Mouse (Mus musculus) layer of hippocampus, adult 18-20 months (tissue): Measurements from ENCODE around the gene Cox4i2. TPM values are rescaled to one million over a fixed set of nuclear protein-coding genes. Genes with fewer than 3 reads are reported as not detected.
A peak's percentile ranks its signal among the peaks of the same experiment; 100 is the strongest.

ENCODE experiments used
- DNase-seq, 2 experiments: peaks; one replicate each; pipeline ENCODE4 v3.0.0; 2022; ENCODE audit warnings: low spot score in 2 of 2
- long read RNA-seq: library from polyadenylated mRNA; stranded (forward); transcript quantifications from one replicate; pipeline ENCODE4 v2.0.0, GENCODE M21; 2021
- total RNA-seq, 2 experiments: library from RNA; stranded (reverse); gene quantifications; 2 replicates each; pipeline ENCODE4 v1.2.3; 2021

The Cox4i2 gene
- total RNA-seq, result 1 to 10 TPM; 1.1 to 2.3 TPM
- long read RNA-seq, partial matches to known transcripts, result 0 of 2 reads
- long read RNA-seq, other reads (novel, unspliced or antisense), result 0 of 2 reads

- DNase-seq, result no peak
Measured at GRCm38 (mm10) chr2:152753944-152754711, at the start of gene Cox4i2. Cox4i2 (plus strand) TSS chr2:152754173.

GRCm38 (mm10) chr2:152704256-152704605 lies 49.7 kb upstream of the Cox4i2 start:
- DNase-seq, result no peak

DNA sequence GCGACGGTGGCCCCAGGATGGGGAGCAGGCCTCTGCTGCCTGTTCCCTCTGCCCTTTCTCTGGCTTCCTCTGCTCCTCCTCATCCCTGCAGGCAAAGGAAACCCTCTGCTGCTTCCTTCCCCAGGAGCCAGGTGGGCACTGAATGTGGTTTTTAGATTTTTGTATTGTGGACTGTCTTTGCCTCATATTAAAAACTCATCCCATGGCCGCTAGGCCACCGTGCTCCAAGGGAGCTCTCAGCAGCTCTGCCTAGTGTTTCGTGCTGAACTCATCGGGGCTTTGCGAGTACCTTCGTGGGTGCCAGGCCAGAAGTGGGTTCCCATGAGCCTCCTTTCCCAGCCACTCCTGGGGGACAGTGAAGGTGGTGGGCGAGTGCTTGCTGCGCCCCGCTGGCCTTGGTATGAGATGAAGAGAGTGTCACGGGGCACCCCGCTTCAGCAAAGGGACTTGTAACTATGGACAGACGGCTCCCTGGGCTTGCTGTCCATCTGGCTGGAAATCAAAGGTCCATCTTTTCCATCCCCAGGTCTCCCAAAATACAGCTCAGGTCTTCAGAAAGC lies 49.1 kb upstream of the Cox4i2 start:
- DNase-seq, result no peak

GRCm38 (mm10) chr2:152705993-152706571 lies 47.9 kb upstream of the Cox4i2 start:
- peak; percentile 56 to 68 for DNase-seq

- DNase-seq, result no peak
Measured at GRCm38 (mm10) chr2:152707186-152707585, 46.8 kb upstream of the Cox4i2 start.

- peak; percentile 29 to 66 for DNase-seq
Measured at GRCm38 (mm10) chr2:152707627-152708026, 46.3 kb upstream of the Cox4i2 start.

DNA sequence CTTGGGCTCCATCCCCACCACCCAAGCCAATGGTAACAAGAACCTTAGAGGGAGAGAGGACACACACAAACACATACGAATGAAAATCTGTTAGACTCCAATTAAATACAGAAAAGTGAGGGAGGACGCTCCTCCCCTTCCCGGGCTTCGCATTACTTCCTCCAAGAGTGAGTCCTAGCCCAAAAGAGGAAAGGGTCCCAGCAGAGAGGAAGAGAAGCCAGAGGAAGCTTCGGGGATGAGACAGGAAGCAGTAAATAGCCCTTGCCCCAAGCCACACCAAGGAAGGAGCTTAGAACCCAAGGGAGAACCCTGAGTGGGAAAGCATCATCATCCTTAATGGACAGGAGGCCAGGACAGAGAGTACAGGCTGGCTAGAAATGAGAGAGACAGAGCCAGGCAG lies 44.9 kb upstream of the Cox4i2 start:
- DNase-seq, result no peak

DNA sequence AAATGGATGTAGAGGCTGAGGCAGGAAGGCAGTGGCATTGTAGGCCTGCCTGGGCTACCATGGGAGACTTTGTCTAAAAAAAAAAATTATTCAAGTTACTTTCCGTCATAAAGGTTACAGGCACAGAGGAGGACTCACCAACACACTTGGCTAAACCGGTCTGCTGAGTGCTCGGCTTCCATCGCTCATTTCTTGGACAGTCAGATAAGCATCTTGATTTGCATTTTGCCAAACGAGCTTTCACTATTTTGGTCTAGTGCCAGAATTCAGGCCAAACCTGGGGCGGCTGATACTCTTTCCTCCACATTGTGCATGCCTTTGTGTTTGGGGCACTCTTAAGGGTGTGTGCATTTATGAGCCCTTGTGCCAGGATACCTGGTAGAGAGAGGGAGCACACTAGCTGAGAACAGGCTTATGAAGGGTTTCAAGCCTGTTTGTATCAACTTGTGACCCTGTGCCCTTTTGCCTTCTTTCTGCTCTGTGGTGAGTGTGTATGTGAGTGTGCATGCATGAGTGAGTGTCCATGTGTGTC lies 37.7 kb upstream of the Cox4i2 start:
- no peak for DNase-seq

- DNase-seq, result no peak
Measured at GRCm38 (mm10) chr2:152717652-152718051, 36.3 kb upstream of the Cox4i2 start.

DNA sequence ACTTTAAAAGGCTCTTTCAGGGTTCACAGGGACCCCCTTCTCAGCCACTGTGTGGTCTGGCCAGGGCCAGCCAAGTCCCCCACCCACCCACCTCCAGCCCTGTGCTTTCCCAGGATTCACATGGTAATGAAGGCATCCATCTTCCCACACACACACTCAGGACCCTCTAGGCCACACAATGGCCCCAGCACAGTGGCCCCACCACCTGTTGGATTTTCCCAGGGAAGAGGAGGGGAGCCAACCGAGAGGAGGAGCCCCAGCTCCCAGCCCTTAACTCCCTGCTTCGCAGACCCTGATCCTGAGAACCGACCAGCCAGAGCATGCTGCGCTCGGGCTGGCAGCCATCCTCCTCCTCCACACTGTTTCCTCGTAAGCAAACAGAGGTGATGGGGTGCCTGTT lies 35.9 kb upstream of the Cox4i2 start:
- no peak for DNase-seq

- DNase-seq, result no peak
Measured at GRCm38 (mm10) chr2:152723651-152724331, 30.2 kb upstream of the Cox4i2 start.

DNA sequence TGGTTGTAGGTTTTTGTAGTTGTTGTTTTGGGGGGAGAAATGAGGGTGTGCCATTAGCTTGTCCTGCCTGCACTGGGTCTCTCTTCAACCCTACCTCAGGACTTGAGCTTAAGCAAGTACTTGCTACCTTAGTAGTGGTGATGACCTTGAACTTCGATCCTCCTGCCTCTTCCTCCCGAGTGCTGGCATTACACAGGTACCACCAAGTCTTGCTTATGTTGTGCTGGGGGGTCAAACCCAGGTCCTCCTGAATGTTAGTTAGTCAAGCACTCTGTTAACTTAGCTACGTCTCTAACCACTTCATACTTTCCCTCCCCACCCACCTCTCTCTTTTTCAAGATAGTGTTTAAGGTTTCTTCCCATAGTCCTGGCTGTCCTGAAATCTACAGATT lies 29.6 kb upstream of the Cox4i2 start:
- no peak for DNase-seq

GRCm38 (mm10) chr2:152725178-152725750 lies 28.7 kb upstream of the Cox4i2 start:
- no peak for DNase-seq

- no peak for DNase-seq
Measured at GRCm38 (mm10) chr2:152726213-152726612, 27.8 kb upstream of the Cox4i2 start.

DNA sequence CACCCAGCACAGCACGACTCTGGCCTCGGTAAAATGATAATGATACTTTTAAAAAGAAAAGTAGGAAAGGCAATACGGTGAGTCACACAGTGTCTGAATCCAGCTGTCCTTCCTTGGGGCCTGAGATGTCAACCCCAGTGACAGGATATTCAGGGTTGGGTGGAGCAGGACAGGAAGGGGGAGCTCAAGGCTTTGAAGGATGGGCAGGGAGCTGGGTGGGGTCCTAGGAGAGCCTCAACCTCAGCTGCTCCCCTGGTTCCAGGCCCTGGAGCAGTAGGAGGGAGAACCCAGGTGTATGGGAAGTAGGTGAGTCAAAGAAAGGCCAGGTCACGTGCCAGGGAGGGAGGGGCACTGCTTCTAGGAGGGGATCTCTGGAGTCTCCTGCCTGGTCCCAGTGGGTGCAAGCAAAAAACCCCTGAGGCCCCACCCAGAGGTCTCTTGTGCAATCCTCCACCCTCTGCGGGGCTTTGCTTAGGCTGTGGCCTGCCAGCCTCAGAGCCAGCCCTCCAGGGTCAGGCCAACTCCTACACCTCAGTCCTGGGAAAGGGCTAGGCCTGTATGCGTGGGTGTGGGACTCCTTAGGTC lies 27.1 kb upstream of the Cox4i2 start:
- DNase-seq, result no peak

DNA sequence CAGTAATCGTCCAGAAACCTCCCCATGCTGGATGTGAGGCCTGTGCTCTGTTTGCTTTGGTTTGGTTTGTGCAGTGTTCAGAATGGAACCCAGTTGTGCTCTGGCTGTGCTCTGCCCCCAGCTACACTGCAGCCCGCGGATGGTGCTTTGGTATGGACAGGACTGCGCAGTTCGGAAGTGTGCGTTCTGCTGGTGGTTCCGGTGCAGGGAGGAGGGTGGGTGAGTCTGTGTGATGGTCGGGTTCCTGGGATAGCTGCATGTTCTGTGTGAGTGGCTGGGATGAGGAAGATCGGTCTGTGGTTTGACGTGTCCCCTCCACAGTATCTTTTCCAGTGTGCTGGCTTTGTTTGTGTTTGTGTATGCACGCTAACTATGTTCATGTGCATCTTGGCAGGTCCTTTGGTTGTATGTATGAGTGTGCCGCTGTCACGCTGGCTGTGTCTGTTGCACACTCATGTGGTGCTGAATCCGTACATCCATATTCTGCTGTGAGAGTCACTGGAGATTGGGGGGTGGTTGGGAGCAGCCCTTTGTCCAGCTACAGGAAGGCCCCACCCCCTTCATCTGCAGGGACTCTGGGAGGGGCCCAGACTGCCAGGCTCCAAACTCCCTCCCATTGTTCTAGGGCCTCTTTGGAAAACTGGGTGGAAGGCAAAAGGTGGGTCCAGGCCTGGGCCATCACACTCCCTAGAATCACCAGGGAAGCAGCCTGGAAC lies 26.0 kb upstream of the Cox4i2 start:
- no peak for DNase-seq

DNA sequence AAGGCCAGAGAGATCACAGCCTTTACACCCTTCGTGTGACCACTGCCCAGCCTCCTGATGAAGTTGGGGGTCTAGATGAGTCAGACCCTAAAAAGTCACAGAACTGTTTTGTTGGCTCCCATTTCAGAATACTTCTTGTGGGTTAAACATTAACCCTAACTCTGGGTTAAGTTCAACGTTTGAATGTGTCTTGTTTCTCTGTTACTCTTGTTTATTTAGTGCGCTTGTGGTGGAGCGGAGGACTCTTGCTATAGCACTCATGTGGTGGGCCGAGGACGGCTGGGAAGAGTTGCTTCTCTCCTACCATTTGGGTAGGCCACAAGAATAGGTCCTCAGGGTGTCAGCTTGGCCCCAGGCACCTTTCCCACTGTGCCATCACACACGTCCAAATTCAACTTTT lies 25.4 kb upstream of the Cox4i2 start:
- no peak for DNase-seq

DNA sequence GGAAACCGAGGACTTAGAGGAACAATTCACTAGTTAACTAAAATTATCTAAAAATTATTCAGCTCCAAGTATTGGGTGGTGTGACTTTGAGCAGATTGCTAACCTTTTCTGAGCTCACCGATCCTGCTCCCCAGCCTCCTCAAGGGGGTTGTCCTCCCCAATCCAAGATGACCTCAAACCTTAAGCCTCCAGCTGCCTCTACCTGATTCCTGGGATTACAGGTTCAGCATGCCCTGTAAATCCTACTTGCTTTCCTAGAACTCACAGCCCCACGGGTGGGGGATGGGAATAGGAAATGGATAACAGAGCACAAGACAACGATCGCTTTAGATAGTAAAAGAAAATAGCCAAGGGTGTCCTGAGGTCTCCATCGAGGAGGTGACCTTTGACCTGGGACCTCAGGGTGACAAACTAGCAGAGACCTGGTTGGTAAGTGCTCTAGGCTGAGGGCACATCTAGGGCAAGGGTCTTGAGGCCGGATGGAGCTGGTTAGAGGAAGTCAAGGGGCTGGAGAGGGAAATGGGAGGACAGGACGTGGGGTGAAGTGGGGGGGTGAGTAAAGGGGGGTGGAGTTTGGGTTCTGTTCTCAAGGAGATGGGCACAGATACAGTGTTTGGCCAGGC lies 24.8 kb upstream of the Cox4i2 start:
- DNase-seq, result no peak

GRCm38 (mm10) chr2:152729636-152730020 lies 24.3 kb upstream of the Cox4i2 start:
- no peak for DNase-seq

DNA sequence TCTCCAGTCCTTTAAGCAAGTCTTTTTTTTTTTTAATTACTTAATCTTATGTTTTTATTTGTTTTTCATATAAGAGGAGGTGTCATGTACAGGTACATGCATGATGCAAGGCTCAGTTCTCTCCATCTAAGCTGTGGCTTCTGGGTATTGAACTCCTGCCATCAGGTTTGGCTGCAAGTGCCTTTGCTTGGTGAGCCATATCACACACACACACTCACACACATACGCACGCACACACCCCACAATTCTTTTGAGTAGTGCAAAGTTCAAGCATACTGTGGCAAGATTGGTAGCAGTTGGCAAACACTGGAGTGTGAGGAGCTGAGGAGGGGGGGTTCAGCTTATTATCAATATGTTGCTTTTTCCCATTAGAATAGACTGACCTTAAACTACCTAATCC lies 20.8 kb upstream of the Cox4i2 start:
- no peak for DNase-seq
